Mouse (Mus musculus) C2C12 (cell line): ENCODE results near the gene Cib4. TPM values are rescaled to one million over a fixed set of nuclear protein-coding genes. Genes with fewer than 3 reads are reported as not detected.

ENCODE experiments used
- H3K27me3 ChIP-seq: one replicate; pipeline ENCODE4 v1.6.1; 2011; ENCODE audit not compliant: control insufficient read depth, insufficient read depth, insufficient read length
- H3K36me3 ChIP-seq: one replicate; pipeline ENCODE4 v1.6.1; 2011; ENCODE audit not compliant: control insufficient read depth, insufficient read depth
- H3K4me3 ChIP-seq: one replicate; pipeline ENCODE4 v1.5.1; 2011; ENCODE audit warnings: mild to moderate bottlenecking, control low read depth; ENCODE audit not compliant: poor library complexity, insufficient read depth, severe bottlenecking
- H3K79me2 ChIP-seq: one replicate; pipeline ENCODE4 v1.6.1; 2011; ENCODE audit not compliant: control insufficient read depth, insufficient read depth
- H3K79me3 ChIP-seq: one replicate; pipeline ENCODE4 v1.6.1; 2011; ENCODE audit warnings: low read depth, control low read depth
- H3ac ChIP-seq: one replicate; pipeline ENCODE3; 2011; ENCODE audit warnings: low read depth; ENCODE audit not compliant: control insufficient read depth, insufficient read length
- CEBPB ChIP-seq: IDR thresholded peaks from one replicate; pipeline ENCODE4 v1.6.1; 2011; ENCODE audit warnings: low read depth, mild to moderate bottlenecking, control low read depth, moderate library complexity
- CTCF ChIP-seq: IDR thresholded peaks from one replicate; pipeline ENCODE4 v1.5.1; 2011; ENCODE audit not compliant: control insufficient read depth, insufficient read depth, insufficient read length
- FOSL1 ChIP-seq: IDR thresholded peaks from one replicate; pipeline ENCODE4 v1.8.0; 2011; ENCODE audit warnings: mild to moderate bottlenecking, low read length; ENCODE audit not compliant: poor library complexity, insufficient read depth, severe bottlenecking
- MAX ChIP-seq: IDR thresholded peaks from one replicate; pipeline ENCODE4 v1.6.1; 2011; ENCODE audit warnings: mild to moderate bottlenecking, control low read depth
- MYOD1 ChIP-seq: IDR thresholded peaks from one replicate; pipeline ENCODE4 v1.6.1; 2011; ENCODE audit warnings: low read depth; ENCODE audit not compliant: control insufficient read depth, insufficient read length
- MYOG ChIP-seq: IDR thresholded peaks from one replicate; pipeline ENCODE4 v1.6.1; 2011; ENCODE audit not compliant: control insufficient read depth, insufficient read length; ENCODE audit errors: extremely low read depth
- USF1 ChIP-seq: IDR thresholded peaks from one replicate; pipeline ENCODE4 v1.6.1; 2011; ENCODE audit warnings: low read depth, mild to moderate bottlenecking, control low read depth, moderate library complexity
- polyA plus RNA-seq: library from polyadenylated mRNA; unstranded; fragments of >200 nt; fragmentation: generic; extraction: Trizol; gene quantifications from one replicate; pipeline ENCODE4 v1.2.1, GENCODE M21; 2012; ENCODE audit warnings: missing spikeins

Cib4 gene
- polyA plus RNA-seq, 1 experiment, result not detected

DNA sequence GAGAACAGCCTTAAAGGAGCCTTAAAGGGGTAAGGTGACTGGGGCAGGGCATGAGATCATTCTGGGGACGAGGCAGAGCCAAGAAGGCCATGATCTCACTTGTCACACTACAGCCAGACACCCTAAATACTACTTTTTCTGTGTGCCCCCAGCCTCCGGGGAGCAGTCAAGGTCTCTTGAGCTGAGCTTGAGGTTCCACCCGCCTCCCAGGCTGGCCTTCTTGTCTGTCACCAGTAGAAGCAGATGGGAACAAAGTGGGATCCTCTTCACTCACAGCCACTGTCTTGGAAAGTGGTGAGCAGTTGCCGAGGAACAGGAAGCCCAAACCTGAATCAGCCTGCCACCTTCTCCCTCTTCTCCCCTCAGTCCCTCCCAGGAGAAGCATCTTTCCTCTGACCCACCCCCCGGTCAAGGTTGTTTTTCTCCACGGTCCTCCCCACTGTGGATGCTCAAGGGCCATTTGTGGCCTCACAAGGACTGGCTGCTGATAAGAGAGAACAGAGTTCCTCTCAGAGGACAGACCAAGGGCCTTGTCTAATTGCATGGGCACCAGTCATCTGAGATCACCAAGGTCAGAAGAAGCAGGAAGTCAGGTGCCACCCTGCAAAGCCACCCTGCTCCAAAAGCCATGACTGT lies 32.9 kb upstream of the Cib4 start:
- no peaks in the 10 kb centered on the region for H3K79me2 ChIP-seq
- H3ac ChIP-seq, result no peak overlapping the region
- TF ChIP-seq MYOD1 (no peak), CEBPB (no peak)
- H3K4me3 ChIP-seq, result no peak overlapping the region
- no peaks in the 10 kb centered on the region for H3K36me3 ChIP-seq
- no peaks in the 10 kb centered on the region for H3K79me3 ChIP-seq
- H3K27me3 ChIP-seq, result peaks cover 71% of the 10 kb centered on the region

DNA sequence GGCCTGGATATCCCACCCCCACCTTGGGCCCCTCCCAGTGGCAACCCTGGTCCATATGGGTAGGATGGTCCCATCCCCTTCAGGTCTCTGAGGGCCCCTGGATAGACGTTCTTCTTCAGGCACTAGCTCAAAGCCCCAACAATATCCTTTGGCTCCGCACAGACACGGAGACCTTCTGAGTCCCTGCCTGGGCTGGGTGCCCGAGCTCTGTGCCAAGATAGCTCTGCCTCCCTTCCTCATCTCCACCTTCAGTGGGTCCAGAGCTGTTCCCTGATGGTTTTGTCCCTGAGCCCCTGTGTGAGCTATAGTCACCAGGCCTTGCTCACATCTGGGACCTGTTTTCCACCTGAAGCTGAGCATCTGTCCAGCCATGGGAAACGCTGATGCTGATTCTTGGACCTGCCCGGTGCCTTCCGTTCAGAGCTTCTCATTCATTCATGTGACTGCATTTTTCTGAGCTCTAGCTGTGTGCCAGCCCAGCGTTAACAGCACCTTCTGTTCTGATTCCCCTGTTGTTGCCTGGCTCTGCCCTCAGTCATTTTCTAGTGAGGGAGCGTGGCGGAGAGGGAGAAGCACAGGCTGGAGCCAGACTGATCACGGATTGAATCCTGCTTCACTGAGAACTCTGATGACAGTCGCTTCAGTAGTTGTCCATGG lies 32.1 kb upstream of the Cib4 start:
- Histone ChIP-seq H3K79me2 (no peaks in the 10 kb centered on the region), H3K36me3 (no peaks in the 10 kb centered on the region), H3K4me3 (no peak overlapping the region), H3K27me3 (peaks cover 65% of the 10 kb centered on the region), H3K79me3 (no peaks in the 10 kb centered on the region), H3ac (no peak overlapping the region)
- TF ChIP-seq CEBPB (no peak), MYOD1 (no peak)

DNA sequence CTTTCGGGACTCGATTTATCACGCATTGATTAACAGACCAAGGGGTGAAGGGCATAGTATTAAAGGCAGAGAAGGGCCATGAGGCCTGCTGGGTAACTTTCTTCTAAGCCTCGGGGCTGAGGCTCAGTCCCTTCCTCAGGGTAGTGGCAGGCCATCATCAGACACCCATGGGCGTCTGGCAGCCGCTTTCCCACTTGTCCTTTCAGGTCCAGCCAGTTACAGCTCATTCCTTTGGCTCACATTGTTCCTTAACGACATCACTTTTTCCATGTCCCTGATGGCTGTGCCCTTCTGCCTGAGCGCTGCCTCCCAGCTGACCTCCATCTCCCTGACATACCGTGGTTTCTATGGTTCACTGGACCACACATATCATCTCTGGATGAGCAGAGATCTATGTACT lies 31.6 kb upstream of the Cib4 start:
- Histone ChIP-seq H3ac (no peak overlapping the region), H3K79me3 (no peaks in the 10 kb centered on the region), H3K27me3 (peaks cover 60% of the 10 kb centered on the region), H3K79me2 (no peaks in the 10 kb centered on the region), H3K4me3 (no peak overlapping the region), H3K36me3 (no peaks in the 10 kb centered on the region)
- no peak for TF ChIP-seq MAX
- no peak for TF ChIP-seq MYOG
- TF ChIP-seq CEBPB, result no peak
- TF ChIP-seq FOSL1, result no peak
- TF ChIP-seq MYOD1, result no peak
- no peak for TF ChIP-seq CTCF
- no peak for TF ChIP-seq USF1

DNA sequence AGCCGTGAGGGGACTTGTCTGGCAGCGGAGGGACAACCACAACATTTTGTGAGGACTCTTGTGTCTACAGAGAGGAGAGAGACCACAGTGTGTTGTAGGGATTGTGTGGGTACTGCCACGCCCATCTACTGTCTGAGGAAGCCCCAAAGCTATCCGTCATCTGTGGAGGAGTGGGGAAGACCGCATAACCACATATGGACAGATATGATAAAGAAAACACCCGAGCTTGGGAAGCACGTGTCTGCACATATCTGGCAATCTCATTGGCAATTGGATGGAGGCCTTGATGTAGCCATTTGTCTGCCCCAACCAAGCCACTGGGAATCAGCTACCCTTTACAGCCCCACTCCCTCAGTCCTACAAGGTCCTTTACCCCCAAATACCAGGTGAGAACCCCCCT lies 30.6 kb upstream of the Cib4 start:
- Histone ChIP-seq H3K79me3 (no peaks in the 10 kb centered on the region), H3K36me3 (no peaks in the 10 kb centered on the region), H3K27me3 (peaks cover 52% of the 10 kb centered on the region), H3ac (no peak overlapping the region), H3K79me2 (no peaks in the 10 kb centered on the region), H3K4me3 (no peak overlapping the region)
- TF ChIP-seq CEBPB (no peak), MYOG (no peak), MAX (no peak), USF1 (no peak), CTCF (no peak), FOSL1 (no peak), MYOD1 (no peak)

DNA sequence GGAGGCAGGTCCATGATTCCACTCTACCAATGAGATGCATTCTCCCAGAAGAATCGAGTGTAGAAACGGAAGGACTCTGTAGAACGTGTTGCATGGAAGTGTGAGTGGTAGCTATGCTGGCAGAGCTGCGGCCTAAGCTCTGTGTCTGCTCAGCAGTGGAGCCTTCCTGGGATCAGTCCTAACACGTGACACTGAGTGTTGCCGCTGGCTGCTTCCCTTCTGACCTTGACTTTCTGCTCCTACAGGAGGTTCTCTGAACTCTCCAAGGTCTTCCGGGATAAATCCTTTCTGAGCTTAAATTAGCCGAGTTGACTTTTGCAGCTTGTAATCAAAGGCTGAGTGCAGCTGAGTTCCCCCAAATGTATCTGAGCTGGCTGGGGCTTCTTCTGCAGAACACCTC lies 28.7 kb upstream of the Cib4 start:
- TF ChIP-seq CTCF, result no peak
- TF ChIP-seq MYOD1, result no peak
- no peak for TF ChIP-seq FOSL1
- TF ChIP-seq USF1, result no peak
- no peak for TF ChIP-seq MYOG
- no peak for TF ChIP-seq CEBPB
- no peak for TF ChIP-seq MAX
- Histone ChIP-seq H3K79me3 (no peaks in the 10 kb centered on the region), H3K4me3 (no peak overlapping the region), H3K79me2 (no peaks in the 10 kb centered on the region), H3K36me3 (no peaks in the 10 kb centered on the region), H3ac (no peak overlapping the region), H3K27me3 (peaks cover 40% of the 10 kb centered on the region)

DNA sequence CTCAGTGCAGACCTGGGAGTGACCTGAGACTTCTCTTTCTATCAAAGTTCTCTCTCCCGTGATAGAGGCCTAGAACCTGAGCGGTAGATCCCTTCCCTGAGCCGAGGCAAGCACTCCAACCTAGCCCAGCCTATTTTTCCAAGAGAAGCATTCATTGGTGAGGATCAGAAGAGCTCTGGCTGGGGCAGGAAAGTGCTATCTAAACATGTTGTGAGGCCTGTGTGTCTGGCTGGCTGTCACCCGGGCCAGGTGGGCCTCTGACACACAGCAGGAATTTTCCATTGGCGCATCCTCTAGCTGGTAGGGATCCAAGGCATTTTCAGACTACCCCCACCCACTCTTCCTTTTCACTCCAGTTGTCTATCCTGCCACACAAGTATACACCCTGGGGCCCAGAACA lies 26.2 kb upstream of the Cib4 start:
- H3K4me3 ChIP-seq, result no peak overlapping the region
- peaks cover 26% of the 10 kb centered on the region for H3K27me3 ChIP-seq
- TF ChIP-seq CTCF (no peak), FOSL1 (no peak), CEBPB (no peak), MYOD1 (no peak), USF1 (no peak), MYOG (no peak), MAX (no peak)
- no peaks in the 10 kb centered on the region for H3K79me3 ChIP-seq
- no peaks in the 10 kb centered on the region for H3K36me3 ChIP-seq
- no peaks in the 10 kb centered on the region for H3K79me2 ChIP-seq
- H3ac ChIP-seq, result no peak overlapping the region
